In the genomic region with DNA sequence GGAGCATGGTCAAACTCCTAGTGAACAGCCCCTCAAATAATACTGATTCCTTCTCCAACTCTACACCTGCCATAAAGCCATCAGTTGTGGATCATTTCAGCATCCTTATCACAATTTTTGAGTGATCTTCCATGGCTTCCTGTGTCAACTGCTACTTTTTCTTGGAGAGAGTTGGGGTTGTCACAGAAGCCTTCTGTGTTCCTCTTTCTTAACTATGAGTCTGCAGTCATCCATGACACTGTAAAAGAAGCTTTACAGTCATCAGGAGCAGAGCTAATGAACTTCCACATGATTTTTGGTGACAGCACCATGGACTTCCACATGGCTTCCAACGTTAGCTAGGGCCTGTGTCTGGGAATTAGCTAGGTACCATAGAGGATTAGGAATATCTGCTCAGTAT, we compare ENCODE assay signal across 21 mouse cellular contexts.
"Had no signal": no experiment of that assay in that cellular context is flagged by ENCODE, and none has a peak within 500 bp of the region (broad histone marks: within the 10 kb centered on the region; RNA-seq: fewer than 3 reads in every experiment).

No protein-coding gene starts in this region.

- H3K4me3 ChIP-seq: liver, embryonic 13.5 days; liver, embryonic 15.5 days; lung, embryonic 15.5 days; megakaryocyte, embryonic 14.5 days; midbrain, embryonic 12.5 days; neural tube, embryonic 13.5 days; neural tube, embryonic 15.5 days; stomach, embryonic 15.5 days had no signal

- H3K4me2 ChIP-seq: liver, embryonic 13.5 days; liver, embryonic 15.5 days; lung, embryonic 15.5 days; midbrain, embryonic 12.5 days; neural tube, embryonic 13.5 days; neural tube, embryonic 15.5 days; stomach, embryonic 15.5 days had no signal

- DNase-seq: liver, embryonic 13.5 days; liver, postnatal 0 days; lung, adult 2 months; lung, postnatal 14 days; lung, postnatal 36 days; midbrain, embryonic 14.5 days; retina, postnatal 1 day; right cerebral cortex, adult 18-20 months; right cerebral cortex, postnatal 14 days; thymus, adult 2 months; thymus, postnatal 25 days had no signal

- H3K9ac ChIP-seq: liver, embryonic 13.5 days; liver, embryonic 15.5 days; liver, postnatal 0 days; lung, embryonic 15.5 days; midbrain, embryonic 12.5 days; neural tube, embryonic 13.5 days; neural tube, embryonic 15.5 days; stomach, embryonic 15.5 days had no signal

- H3K4me1 ChIP-seq: liver, embryonic 13.5 days; liver, embryonic 15.5 days; lung, embryonic 15.5 days; midbrain, embryonic 12.5 days; neural tube, embryonic 13.5 days; neural tube, embryonic 15.5 days; stomach, embryonic 15.5 days had no signal

- H3K9me3 ChIP-seq: liver, embryonic 13.5 days; liver, embryonic 15.5 days; lung, embryonic 15.5 days; midbrain, embryonic 12.5 days; neural tube, embryonic 13.5 days; neural tube, embryonic 15.5 days; stomach, embryonic 15.5 days had no signal

- H3K36me3 ChIP-seq: liver, embryonic 13.5 days; liver, embryonic 15.5 days; lung, embryonic 15.5 days; midbrain, embryonic 12.5 days; neural tube, embryonic 13.5 days; neural tube, embryonic 15.5 days; stomach, embryonic 15.5 days had no signal

- H3K27me3 ChIP-seq: liver, embryonic 13.5 days; liver, embryonic 15.5 days; lung, embryonic 15.5 days; megakaryocyte, embryonic 14.5 days; midbrain, embryonic 12.5 days; neural tube, embryonic 13.5 days; neural tube, embryonic 15.5 days; stomach, embryonic 15.5 days had no signal

- ATAC-seq: liver, postnatal 0 days; lung, postnatal 0 days had no signal

- H3K27ac ChIP-seq: liver, embryonic 13.5 days; liver, embryonic 15.5 days; lung, embryonic 15.5 days; macrophage; midbrain, embryonic 12.5 days; neural tube, embryonic 13.5 days; neural tube, embryonic 15.5 days; stomach, embryonic 15.5 days; stomach, postnatal 0 days had no signal
